Mouse (Mus musculus) heart, adult 2 months (tissue): ENCODE data around the gene Ugt1a7c. TPM values are rescaled to one million over a fixed set of nuclear protein-coding genes. Genes with fewer than 3 reads are reported as not detected.

ENCODE experiments used
- DNase-seq, 2 experiments: peaks; one replicate each; pipeline ENCODE4 v3.0.0; 2021
- H3K27ac ChIP-seq: fragments of 200-600 bp; 2 replicates; pipeline ENCODE4 v1.8.1; 2022
- H3K27me3 ChIP-seq: fragments of 200-500 bp; 2 replicates; pipeline ENCODE4 v1.6.1; 2012; ENCODE audit warnings: mild to moderate bottlenecking, low read length, inconsistent platforms, mixed read lengths; ENCODE audit not compliant: control insufficient read depth, insufficient read depth
- H3K36me3 ChIP-seq: fragments of 200-500 bp; 2 replicates; pipeline ENCODE4 v1.6.1; 2012; ENCODE audit warnings: low read length, inconsistent platforms; ENCODE audit not compliant: control insufficient read depth, insufficient read depth
- H3K4me1 ChIP-seq: fragments of 200-500 bp; 2 replicates; pipeline ENCODE4 v1.6.1; 2011; ENCODE audit warnings: low read length; ENCODE audit not compliant: control insufficient read depth, insufficient read depth
- H3K4me3 ChIP-seq: fragments of 200-600 bp; 2 replicates; pipeline ENCODE4 v1.8.1; 2022
- H3K79me2 ChIP-seq: fragments of 200-500 bp; replicated peaks from 2 replicates; pipeline ENCODE4 v1.6.1; 2012; ENCODE audit warnings: mild to moderate bottlenecking, inconsistent platforms, low read length, moderate library complexity, mixed read lengths; ENCODE audit not compliant: control insufficient read depth, insufficient read depth
- H3K9ac ChIP-seq: fragments of 200-500 bp; 2 replicates; pipeline ENCODE4 v1.6.1; 2012; ENCODE audit warnings: low read depth, mild to moderate bottlenecking, control low read depth, inconsistent platforms, low read length, mixed read lengths
- CTCF ChIP-seq: fragments of 200-600 bp; IDR thresholded peaks from 2 replicates; pipeline ENCODE4 v1.8.1; 2022; ENCODE audit warnings: antibody characterized with exemption, mild to moderate bottlenecking, moderate library complexity
- EP300 ChIP-seq: fragments of 200-500 bp; IDR thresholded peaks from 2 replicates; pipeline ENCODE4 v1.6.1; 2011; ENCODE audit warnings: low read depth, low read length, control low read depth; ENCODE audit not compliant: insufficient read depth
- POLR2A ChIP-seq: fragments of 200-500 bp; IDR thresholded peaks from 2 replicates; pipeline ENCODE4 v1.6.1; 2011; ENCODE audit warnings: mild to moderate bottlenecking, low read depth, low read length, control low read depth; ENCODE audit not compliant: insufficient read depth
- WGBS: fragments of 180-500 bp; shearing (Covaris S2); methylation state at CpG from one replicate; pipeline ENCODE4 v1.1.7; 2018; 5-methylcytosine and 5-hydroxymethylcytosine counted together
- intact Hi-C: fragments of 180-260 bp; cut with DNase I; formaldehyde crosslinking; loops from one replicate; pipeline ENCODE4 v1.15.1; 2025
- polyA plus RNA-seq: library from polyadenylated mRNA; depleted of rRNA; stranded (reverse); fragments of >200 nt; gene quantifications from 2 replicates; pipeline ENCODE4 v1.2.3, GENCODE M21; 2012
- total RNA-seq, 2 experiments: library from RNA; stranded (reverse); gene quantifications; 2 replicates each; pipeline ENCODE4 v1.2.3; 2021

The Ugt1a7c gene
- total and polyA plus RNA-seq, 3 experiments, result 0.70 to 1.2 (median 0.90) TPM

DNA sequence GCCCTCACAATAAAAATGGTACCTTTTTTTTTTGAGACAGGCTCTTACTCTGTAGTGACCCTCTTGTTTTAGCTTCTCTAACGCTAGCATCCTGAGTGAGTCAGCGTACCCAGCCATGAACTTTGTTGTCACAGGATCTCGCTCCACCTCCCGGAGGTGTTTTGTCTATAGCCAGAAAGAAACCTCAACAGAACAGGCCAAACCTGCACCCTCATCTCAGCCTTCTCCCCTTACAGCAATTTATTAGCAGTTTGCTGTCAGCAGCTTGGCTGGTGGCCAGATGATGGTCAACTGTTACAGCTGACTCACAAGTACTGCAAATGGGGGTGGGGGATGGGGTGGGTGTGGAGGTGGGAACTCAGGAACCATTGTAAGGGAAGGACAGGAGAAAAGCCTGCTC, 167.4 kb downstream of the Ugt1a7c start:
- no peak overlapping the region for H3K4me3 ChIP-seq
- 75% methylated on average over 4 of the region's 4 CpGs for WGBS
- H3K36me3 ChIP-seq, result no peaks in the 10 kb centered on the region
- H3K79me2 ChIP-seq, result no peaks in the 10 kb centered on the region
- H3K27me3 ChIP-seq, result no peaks in the 10 kb centered on the region
- intact Hi-C loops, result no loop called here
- no peak overlapping the region for H3K9ac ChIP-seq
- TF ChIP-seq EP300, result no peak
- no peak for TF ChIP-seq CTCF
- no peak for TF ChIP-seq POLR2A
- H3K4me1 ChIP-seq, result peaks cover 3% of the 10 kb centered on the region
- no peak overlapping the region for H3K27ac ChIP-seq
- DNase-seq, result peak in 1 of 2 experiments; percentile 40

DNA sequence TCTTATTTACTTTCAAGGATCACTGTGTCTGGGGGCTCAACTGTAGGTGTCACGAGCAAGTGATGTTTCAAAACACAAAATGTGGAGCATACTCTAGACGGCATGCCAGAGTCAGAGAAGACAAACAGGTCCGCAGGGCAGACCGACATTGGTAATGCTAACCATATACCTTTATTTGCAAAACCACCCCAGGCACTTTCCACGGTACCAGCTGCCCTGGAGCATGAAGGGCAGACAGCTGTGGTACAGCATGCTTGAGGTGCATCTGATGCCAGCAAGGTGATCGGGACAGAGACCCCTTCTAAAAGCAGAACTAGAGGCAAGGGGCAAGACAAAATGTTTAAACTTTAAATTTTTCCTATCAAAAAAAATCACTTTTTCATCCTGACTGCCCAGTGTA, 168.1 kb downstream of the Ugt1a7c start:
- intact Hi-C loops, result no loop called here
- no peak for TF ChIP-seq POLR2A
- no peak for TF ChIP-seq EP300
- TF ChIP-seq CTCF, result no peak
- Histone ChIP-seq H3K27me3 (no peaks in the 10 kb centered on the region), H3K79me2 (no peaks in the 10 kb centered on the region), H3K36me3 (no peaks in the 10 kb centered on the region), H3K9ac (no peak overlapping the region), H3K4me3 (no peak overlapping the region), H3K27ac (no peak overlapping the region), H3K4me1 (peaks cover 3% of the 10 kb centered on the region)
- DNase-seq, result peak in 1 of 2 experiments; percentile 36
- 77% methylated on average over 6 of the region's 6 CpGs for WGBS

DNA sequence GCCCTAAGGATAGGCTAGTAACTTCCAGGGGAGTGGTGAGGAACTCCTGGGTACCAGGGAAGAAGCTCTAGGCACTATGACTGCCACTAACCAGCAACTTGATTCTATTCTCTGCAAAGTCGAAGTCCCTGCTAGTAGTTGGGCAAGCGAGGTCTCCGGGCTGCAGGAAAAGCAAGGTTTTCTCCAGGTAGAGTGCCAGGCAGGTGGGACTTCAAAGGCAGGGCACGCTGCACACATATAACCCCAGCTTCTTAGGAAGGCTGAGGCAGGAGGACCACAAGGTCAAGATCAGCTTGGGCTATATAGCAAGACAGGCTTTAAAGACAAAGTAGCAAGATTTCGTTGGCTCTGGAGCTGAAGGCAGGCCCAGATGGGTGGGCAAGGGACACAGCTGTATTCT, 168.9 kb downstream of the Ugt1a7c start:
- Histone ChIP-seq H3K36me3 (no peaks in the 10 kb centered on the region), H3K79me2 (no peaks in the 10 kb centered on the region), H3K27ac (no peak overlapping the region), H3K4me3 (no peak overlapping the region), H3K27me3 (no peaks in the 10 kb centered on the region), H3K9ac (no peak overlapping the region), H3K4me1 (peaks cover 3% of the 10 kb centered on the region)
- WGBS, result 93% methylated on average over 5 of the region's 5 CpGs
- no peak for TF ChIP-seq EP300
- no peak for TF ChIP-seq CTCF
- TF ChIP-seq POLR2A, result no peak
- intact Hi-C loops, result loop anchor here (1.0 kb wide), 1 partner anchor 13 kb away; no protein-coding TSS in a partner anchor
- DNase-seq, result peak in 1 of 2 experiments; percentile 36

DNA sequence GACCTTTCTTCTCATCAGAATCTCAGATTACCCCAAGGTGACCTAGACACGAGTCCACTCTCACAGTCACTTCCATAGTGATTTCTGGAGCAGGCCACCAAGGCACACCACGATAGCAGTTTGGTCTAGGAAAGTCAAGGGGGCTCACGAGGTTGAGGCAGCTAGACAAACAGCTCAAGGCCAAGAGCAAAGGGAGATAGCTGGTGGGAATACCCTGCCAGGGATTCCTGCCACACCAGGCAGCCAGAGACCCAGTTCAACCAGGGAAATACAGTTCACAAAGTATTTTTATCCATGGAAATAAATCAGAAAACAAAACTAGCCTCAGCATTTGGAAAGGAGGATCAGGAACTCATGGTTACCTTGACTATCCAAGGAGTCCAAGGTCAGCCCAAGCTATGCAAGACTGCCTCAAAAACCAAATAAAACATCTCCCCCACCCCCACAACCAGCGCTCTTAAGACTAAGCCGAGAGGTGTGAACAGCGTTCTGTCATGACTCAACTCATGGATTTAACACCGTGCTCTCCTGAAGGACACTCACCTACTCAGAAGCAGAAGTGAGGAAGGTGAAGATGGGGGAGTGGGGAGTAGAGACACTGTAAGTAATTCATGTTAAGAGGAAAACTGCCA, 169.5 kb downstream of the Ugt1a7c start:
- intact Hi-C loops, result loop anchor here (1.0 kb wide), 1 partner anchor 12 kb away; no protein-coding TSS in a partner anchor
- Histone ChIP-seq H3K4me3 (no peak overlapping the region), H3K27me3 (no peaks in the 10 kb centered on the region), H3K36me3 (no peaks in the 10 kb centered on the region), H3K4me1 (no peaks in the 10 kb centered on the region), H3K27ac (no peak overlapping the region), H3K9ac (no peak overlapping the region), H3K79me2 (no peaks in the 10 kb centered on the region)
- TF ChIP-seq CTCF, result no peak
- TF ChIP-seq POLR2A, result no peak
- TF ChIP-seq EP300, result no peak
- DNase-seq, result peak in 1 of 2 experiments; percentile 22
- 80% methylated on average over 7 of the region's 7 CpGs for WGBS

DNA sequence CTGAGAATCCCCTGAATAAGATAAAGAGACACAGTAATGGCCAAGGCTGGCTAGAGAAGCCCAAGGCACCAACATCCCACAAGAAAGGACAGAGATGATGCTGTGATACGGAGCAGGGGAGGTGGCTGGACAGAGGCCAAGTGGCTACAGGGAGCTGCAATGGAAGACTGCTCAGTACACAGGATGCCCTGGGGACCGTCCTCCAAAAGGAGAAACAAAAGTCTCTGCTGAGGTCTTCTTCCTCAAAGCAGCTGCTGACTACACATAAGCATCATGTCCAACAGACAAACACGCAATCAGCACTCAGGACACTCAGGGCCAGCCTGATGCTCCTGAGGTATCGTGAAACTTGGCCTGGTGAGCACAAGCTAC, 170.0 kb downstream of the Ugt1a7c start:
- Histone ChIP-seq H3K79me2 (no peaks in the 10 kb centered on the region), H3K27ac (no peak overlapping the region), H3K4me1 (no peaks in the 10 kb centered on the region), H3K4me3 (no peak overlapping the region), H3K27me3 (no peaks in the 10 kb centered on the region), H3K36me3 (no peaks in the 10 kb centered on the region), H3K9ac (no peak overlapping the region)
- intact Hi-C loops, result loop anchor here (1.0 kb wide), 1 partner anchor 11 kb away; no protein-coding TSS in a partner anchor
- WGBS, result 60% methylated on average over 4 of the region's 4 CpGs
- TF ChIP-seq CTCF (no peak), EP300 (no peak), POLR2A (no peak)
- DNase-seq, result no peak

DNA sequence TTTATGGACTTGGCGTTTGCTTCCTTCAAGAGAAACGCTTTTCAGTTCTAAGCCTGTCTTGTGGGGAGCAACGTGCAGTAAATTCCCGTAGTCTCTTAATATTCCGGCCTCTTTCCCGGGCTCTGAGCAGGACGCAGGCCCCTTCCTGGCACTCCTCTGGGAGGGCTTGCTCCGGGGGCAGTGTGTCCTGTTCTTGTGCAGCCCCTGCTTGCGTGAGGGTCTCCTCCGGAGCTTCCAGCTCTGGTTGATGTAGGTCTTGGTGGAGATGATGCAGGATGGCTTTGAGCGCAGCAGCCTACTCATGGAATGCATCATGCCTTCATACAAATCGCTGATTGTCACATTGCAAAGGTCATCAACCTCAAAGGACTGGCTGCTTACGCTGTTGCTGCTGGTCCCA, 171.3 kb downstream of the Ugt1a7c start:
- intact Hi-C loops, result no loop called here
- peak in 1 of 2 experiments; percentile 32 for DNase-seq
- 87% methylated on average over 13 of the region's 13 CpGs for WGBS

More for the DNA sequence above, 171.3 kb downstream of the Ugt1a7c start:
- TF ChIP-seq EP300, result no peak
- no peak for TF ChIP-seq CTCF
- no peak for TF ChIP-seq POLR2A
- Histone ChIP-seq H3K27me3 (no peaks in the 10 kb centered on the region), H3K27ac (no peak overlapping the region), H3K4me3 (no peak overlapping the region), H3K4me1 (no peaks in the 10 kb centered on the region), H3K9ac (no peak overlapping the region), H3K79me2 (no peaks in the 10 kb centered on the region), H3K36me3 (no peaks in the 10 kb centered on the region)
